ENCODE assay signal across 23 mouse cellular contexts in genomic region chr4:69892829-69893175, GRCm38 (mm10).
"Had no signal": no experiment of that assay in that cellular context is flagged by ENCODE, and none has a peak within 500 bp of the region (broad histone marks: within the 10 kb centered on the region; RNA-seq: fewer than 3 reads in every experiment).

No protein-coding gene starts in this region.

- H3K27me3 ChIP-seq: heart, embryonic 12.5 days; hindbrain, embryonic 12.5 days; intestine, embryonic 15.5 days; kidney, embryonic 15.5 days; limb, embryonic 13.5 days; limb, embryonic 15.5 days; liver, embryonic 13.5 days; liver, embryonic 15.5 days had no signal

- H3K9ac ChIP-seq: heart, embryonic 12.5 days; hindbrain, embryonic 12.5 days; hindbrain, embryonic 14.5 days; intestine, embryonic 15.5 days; kidney, embryonic 15.5 days; limb, embryonic 13.5 days; limb, embryonic 15.5 days; liver, embryonic 13.5 days; liver, embryonic 15.5 days had no signal

- H3K9me3 ChIP-seq: heart, embryonic 10.5 days; hindbrain, embryonic 10.5 days; hindbrain, embryonic 12.5 days; intestine, embryonic 15.5 days; kidney, embryonic 15.5 days; limb, embryonic 13.5 days; limb, embryonic 15.5 days; liver, embryonic 13.5 days; liver, embryonic 15.5 days had no signal

- H3K27ac ChIP-seq: gastrocnemius, adult 2 months; heart, embryonic 10.5 days; hindbrain, embryonic 10.5 days; hindbrain, embryonic 12.5 days; hindbrain, embryonic 14.5 days; intestine, embryonic 15.5 days; kidney, embryonic 15.5 days; kidney, postnatal 0 days; limb, embryonic 13.5 days; limb, embryonic 15.5 days; liver, embryonic 13.5 days; liver, embryonic 15.5 days had no signal

- H3K4me2 ChIP-seq: heart, embryonic 12.5 days; hindbrain, embryonic 12.5 days; hindbrain, embryonic 14.5 days; intestine, embryonic 15.5 days; kidney, embryonic 15.5 days; limb, embryonic 13.5 days; limb, embryonic 15.5 days; liver, embryonic 13.5 days; liver, embryonic 15.5 days had no signal

- H3K4me3 ChIP-seq: gastrocnemius, adult 2 months; heart, embryonic 10.5 days; heart, embryonic 12.5 days; hindbrain, embryonic 10.5 days; hindbrain, embryonic 12.5 days; intestine, embryonic 15.5 days; kidney, embryonic 15.5 days; limb, embryonic 13.5 days; limb, embryonic 15.5 days; liver, embryonic 13.5 days; liver, embryonic 15.5 days had no signal

- H3K36me3 ChIP-seq: heart, embryonic 10.5 days; heart, embryonic 12.5 days; hindbrain, embryonic 10.5 days; hindbrain, embryonic 12.5 days; intestine, embryonic 15.5 days; kidney, embryonic 15.5 days; limb, embryonic 13.5 days; limb, embryonic 15.5 days; liver, embryonic 13.5 days; liver, embryonic 15.5 days had no signal

- H3K4me1 ChIP-seq: heart, embryonic 10.5 days; heart, embryonic 12.5 days; intestine, embryonic 15.5 days; limb, embryonic 15.5 days; liver, embryonic 13.5 days; liver, embryonic 15.5 days had no signal

- DNase-seq: gastrocnemius, adult 2 months; gastrocnemius, postnatal 10 days; gastrocnemius, postnatal 25 days; heart, adult 18-20 months; heart, postnatal 10 days; heart, postnatal 4 days; kidney, adult 11 months; layer of hippocampus, adult 9-11 months; layer of hippocampus, postnatal 36 days; left cerebral cortex, postnatal 4 days; liver, embryonic 13.5 days had no signal

- ATAC-seq: inflammation-experienced regulatory T-cells, adult 6 months; intestine, embryonic 15.5 days had no signal
